In the genomic region with DNA sequence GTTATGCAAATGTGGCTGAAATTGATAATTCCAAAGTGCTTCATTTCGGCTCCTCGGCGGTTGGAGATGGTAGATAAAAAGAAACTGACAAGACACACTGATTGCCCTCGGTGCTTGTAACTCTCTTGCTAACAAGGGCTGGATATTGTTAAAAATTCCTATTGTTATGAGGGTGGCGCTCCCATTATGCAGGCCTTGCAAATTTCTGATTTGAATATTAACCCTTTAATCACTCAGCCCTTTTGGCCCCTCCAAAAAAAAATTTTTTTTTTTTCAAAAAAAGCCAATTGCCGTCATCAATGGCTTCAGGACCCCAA, we compare ENCODE assay signal across 10 mouse cellular contexts.
A peak's percentile ranks its signal among the peaks of the same experiment; 100 is the strongest.
DNase-seq lines count a peak whose midpoint lies in the region; ATAC-seq and TF ChIP-seq lines count a peak whose summit lies in the region.
"Had no signal": no experiment of that assay in that cellular context is flagged by ENCODE, and none has a peak within 500 bp of the region (broad histone marks: within the 10 kb centered on the region; RNA-seq: fewer than 3 reads in every experiment).

No protein-coding gene starts in this region.

- H3K4me3 ChIP-seq in lung, postnatal 0 days (ENCODE audit: low read depth, low read length): 0 out of 2 replicates have a peak overlapping the region, but pooled peaks have one; percentile 4
- H3K4me3 ChIP-seq in forebrain, postnatal 0 days (ENCODE audit: low read depth, low read length): peak overlapping the region; percentile 31
- no peak overlapping the region for H3K4me3 ChIP-seq in liver, embryonic 11.5 days (ENCODE audit: low read depth, low read length)
- H3K4me3 ChIP-seq in stomach, embryonic 15.5 days (replicated peaks): peak overlapping the region; percentile 17

- no peaks in the 10 kb centered on the region for H3K4me1 ChIP-seq in lung, postnatal 0 days (ENCODE audit: insufficient read depth, low read depth, low read length)
- peaks cover 24% of the 10 kb centered on the region for H3K4me1 ChIP-seq in forebrain, postnatal 0 days (ENCODE audit: insufficient read depth)
- H3K4me1 ChIP-seq in liver, embryonic 11.5 days (replicated peaks; ENCODE audit: control insufficient read depth, insufficient read depth, low read length): 0 out of 2 replicates have a peak, but pooled peaks cover 2% of the 10 kb centered on the region
- no peaks in the 10 kb centered on the region for H3K4me1 ChIP-seq in stomach, embryonic 15.5 days

- H3K36me3 ChIP-seq in lung, postnatal 0 days (ENCODE audit: insufficient read depth, low read length): no peaks in the 10 kb centered on the region
- no peaks in the 10 kb centered on the region for H3K36me3 ChIP-seq in forebrain, postnatal 0 days (ENCODE audit: insufficient read depth)
- H3K36me3 ChIP-seq in liver, embryonic 11.5 days (ENCODE audit: control insufficient read depth, insufficient read depth, low read length): no peaks in the 10 kb centered on the region
- no peaks in the 10 kb centered on the region for H3K36me3 ChIP-seq in stomach, embryonic 15.5 days

- WGBS in lung, postnatal 0 days: 10% methylated on average over 6 of the region's 6 CpGs
- 8% methylated on average over 6 of the region's 6 CpGs for WGBS in forebrain, postnatal 0 days
- WGBS in liver, embryonic 11.5 days: 9% methylated on average over 6 of the region's 6 CpGs
- 23% methylated on average over 6 of the region's 6 CpGs for WGBS in stomach, embryonic 15.5 days

- DNase-seq in lung, postnatal 0 days (ENCODE audit: low spot score): no peak
- no peak for DNase-seq in lung, postnatal 10 days
- DNase-seq in forebrain, postnatal 0 days: no peak
- DNase-seq in liver, embryonic 11.5 days (ENCODE audit: low spot score): no peak
- no peak for DNase-seq in Muller cell, postnatal 12 days (ENCODE audit: inconsistent ontology term)
- no peak for DNase-seq in gastrocnemius, postnatal 10 days
- DNase-seq in right cerebral cortex, postnatal 14 days: no peak
- DNase-seq: gastrocnemius, postnatal 14 days had no signal

- H3K27ac ChIP-seq in lung, postnatal 0 days (ENCODE audit: low read length): no peak overlapping the region
- peak overlapping the region; percentile 80 for H3K27ac ChIP-seq in forebrain, postnatal 0 days (ENCODE audit: low read depth, low read length)
- no peak overlapping the region for H3K27ac ChIP-seq in liver, embryonic 11.5 days (ENCODE audit: low read depth, low read length)
- H3K27ac ChIP-seq in stomach, embryonic 15.5 days: no peak overlapping the region

- H3K9ac ChIP-seq in lung, postnatal 0 days (replicated peaks; ENCODE audit: low read depth): no peak overlapping the region
- H3K9ac ChIP-seq in forebrain, postnatal 0 days: peak overlapping the region; percentile 51
- H3K9ac ChIP-seq in liver, embryonic 11.5 days (ENCODE audit: low read depth, low read length): no peak overlapping the region
- H3K9ac ChIP-seq in stomach, embryonic 15.5 days: no peak overlapping the region

- ATAC-seq in lung, postnatal 0 days: no peak
- ATAC-seq in forebrain, postnatal 0 days: no peak
- ATAC-seq in liver, embryonic 11.5 days (replicated peaks; ENCODE audit: low FRiP score): no peak
- no peak for ATAC-seq in stomach, embryonic 15.5 days (ENCODE audit: insufficient read depth, low FRiP score, low read depth)
- ATAC-seq: Patski had no signal

- no peaks in the 10 kb centered on the region for H3K9me3 ChIP-seq in lung, postnatal 0 days (ENCODE audit: low read length)
- no peaks in the 10 kb centered on the region for H3K9me3 ChIP-seq in forebrain, postnatal 0 days (ENCODE audit: low read length)
- no peaks in the 10 kb centered on the region for H3K9me3 ChIP-seq in liver, embryonic 11.5 days (ENCODE audit: control insufficient read depth, low read length)
- no peaks in the 10 kb centered on the region for H3K9me3 ChIP-seq in stomach, embryonic 15.5 days

- no peak for TF ChIP-seq EP300 in lung, postnatal 0 days (IDR thresholded peaks at IDR 0.05)

- H3K27me3 ChIP-seq in lung, postnatal 0 days (replicated peaks; ENCODE audit: insufficient read depth, low read length): peaks cover 18% of the 10 kb centered on the region
- no peaks in the 10 kb centered on the region for H3K27me3 ChIP-seq in forebrain, postnatal 0 days (ENCODE audit: insufficient read depth, low read length)
- peaks cover 54% of the 10 kb centered on the region for H3K27me3 ChIP-seq in liver, embryonic 11.5 days (replicated peaks; ENCODE audit: control insufficient read depth, insufficient read depth, low read length)
- peaks cover 44% of the 10 kb centered on the region for H3K27me3 ChIP-seq in stomach, embryonic 15.5 days (replicated peaks)

- TF ChIP-seq CTCF in lung, postnatal 0 days (IDR thresholded peaks at IDR 0.05): no peak
- no peak for TF ChIP-seq CTCF in forebrain, postnatal 0 days (IDR thresholded peaks at IDR 0.05; ENCODE audit: low read depth)

- peak overlapping the region; percentile 12; the same call in 1 of the 2 replicates for H3K4me2 ChIP-seq in lung, postnatal 0 days (replicated peaks; ENCODE audit: low read depth, low read length)
- peak overlapping the region; percentile 52 for H3K4me2 ChIP-seq in forebrain, postnatal 0 days (ENCODE audit: low read depth)
- peak overlapping the region; percentile 34; the same call in 1 of the 2 replicates for H3K4me2 ChIP-seq in liver, embryonic 11.5 days
- H3K4me2 ChIP-seq in stomach, embryonic 15.5 days: no peak overlapping the region
